Mouse (Mus musculus) midbrain, embryonic 11.5 days (tissue): ENCODE results near the gene Agtpbp1. TPM values are rescaled to one million over a fixed set of nuclear protein-coding genes. Genes with fewer than 3 reads are reported as not detected.
"Not testable (repeated sequence)": the region's sequence is repeated elsewhere in the genome, so short reads cannot be mapped to it uniquely, and the experiment has no call there.

Experiments used
- ATAC-seq: fragments of 200-750 bp; cut with Nextera tagmentation; 2 replicates; pipeline ENCODE4 v1.8.0; 2017; ENCODE audit warnings: moderate TSS enrichment, moderate library complexity; ENCODE audit not compliant: low FRiP score
- DNase-seq: peaks from one replicate; pipeline ENCODE4 v3.0.0; 2015; ENCODE audit warnings: low spot score; ENCODE audit errors: missing footprints
- H3K27ac ChIP-seq: fragments of 300-500 bp; sonication (generic); 2 replicates; pipeline ENCODE4 v1.5.1; 2014; ENCODE audit warnings: low read depth, low read length
- H3K27me3 ChIP-seq: fragments of 300-500 bp; sonication (generic); 2 replicates; pipeline ENCODE4 v1.6.1; 2014; ENCODE audit warnings: mild to moderate bottlenecking, low read length, moderate library complexity, mixed read lengths; ENCODE audit not compliant: control insufficient read depth, insufficient read depth
- H3K36me3 ChIP-seq: fragments of 300-500 bp; sonication (generic); 2 replicates; pipeline ENCODE4 v1.6.1; 2014; ENCODE audit warnings: mild to moderate bottlenecking, low read length, moderate library complexity, mixed read lengths; ENCODE audit not compliant: control insufficient read depth, insufficient read depth
- H3K4me1 ChIP-seq: fragments of 300-500 bp; sonication (generic); 2 replicates; pipeline ENCODE4 v1.6.1; 2014; ENCODE audit warnings: low read length; ENCODE audit not compliant: control insufficient read depth, insufficient read depth
- H3K4me2 ChIP-seq: fragments of 300-500 bp; sonication (generic); 2 replicates; pipeline ENCODE4 v1.6.1; 2014; ENCODE audit warnings: mild to moderate bottlenecking, moderate library complexity
- H3K4me3 ChIP-seq: fragments of 300-500 bp; sonication (generic); 2 replicates; pipeline ENCODE4 v1.5.1; 2014; ENCODE audit warnings: low read depth, low read length
- H3K9ac ChIP-seq: fragments of 300-500 bp; sonication (generic); 2 replicates; pipeline ENCODE4 v1.6.1; 2014; ENCODE audit warnings: low read length
- H3K9me3 ChIP-seq: fragments of 300-500 bp; sonication (generic); 2 replicates; pipeline ENCODE4 v1.6.1; 2016; ENCODE audit warnings: low read length; ENCODE audit not compliant: control insufficient read depth
- whole genome bisulfite sequencing: fragments of 180-500 bp; shearing (Covaris S2); extraction: QIAGEN DNeasy Blood & Tissue Kit; methylation state at CpG from one replicate; pipeline ENCODE4 v1.1.7; 2014; 5-methylcytosine and 5-hydroxymethylcytosine counted together
- polyA plus RNA-seq: library from polyadenylated mRNA; unstranded; fragments of >200 nt; fragmentation: Nextera tagmentation; extraction: Ambion mirVana; gene quantifications from 2 replicates; pipeline ENCODE4 v1.2.1, GENCODE M21; 2014

Gene Agtpbp1
- polyA plus RNA-seq, 1 experiment from 2014 or later, result 22.9 TPM

DNA sequence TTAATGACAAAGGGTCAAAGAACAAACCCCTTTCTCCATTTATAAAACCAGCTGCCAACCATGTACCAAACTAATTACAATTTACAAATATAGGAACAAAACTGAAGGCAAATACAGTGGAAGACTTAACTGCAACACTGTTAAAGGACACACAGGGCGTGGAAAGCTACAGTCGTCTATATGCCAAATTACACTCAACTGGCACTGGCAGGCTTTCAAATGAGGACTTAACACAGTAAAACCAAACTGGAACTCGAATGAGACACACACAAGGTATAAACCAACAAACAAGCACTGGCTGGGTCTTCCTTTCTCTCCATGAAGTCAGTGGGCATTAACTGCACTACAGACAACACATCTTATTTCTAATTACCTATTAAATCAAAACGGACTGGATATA, 94.3 kb downstream of the Agtpbp1 start:
- 77% methylated on average over 4 of the region's 4 CpGs for WGBS
- H3K27me3 ChIP-seq, result no peaks in the 10 kb centered on the region
- no peak overlapping the region for H3K9ac ChIP-seq
- H3K9me3 ChIP-seq, result no peaks in the 10 kb centered on the region
- H3K4me3 ChIP-seq, result no peak overlapping the region
- no peak for ATAC-seq
- 0 out of 2 replicates have a peak, but pooled peaks cover 3% of the 10 kb centered on the region for H3K36me3 ChIP-seq
- no peak overlapping the region for H3K4me2 ChIP-seq
- no peaks in the 10 kb centered on the region for H3K4me1 ChIP-seq
- no peak for DNase-seq
- no peak overlapping the region for H3K27ac ChIP-seq

DNA sequence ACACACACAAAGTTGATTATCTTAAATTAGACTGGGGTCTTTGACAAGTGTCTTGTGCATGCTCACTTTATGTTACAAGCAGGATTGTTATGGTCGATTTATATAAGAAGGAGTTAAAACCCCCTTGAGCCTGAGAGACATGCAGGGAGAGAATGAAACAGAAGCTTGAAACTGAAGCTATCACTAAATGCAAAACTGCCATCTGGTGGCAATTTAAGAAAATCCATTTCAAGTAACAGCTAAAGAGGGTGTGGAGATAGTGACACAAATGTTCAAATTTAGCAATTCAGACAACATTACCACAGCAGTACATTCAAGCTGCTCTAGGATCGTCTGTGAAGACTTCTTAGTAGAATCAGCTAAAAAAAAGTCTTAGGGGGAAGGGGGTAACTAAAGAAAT, 95.9 kb downstream of the Agtpbp1 start:
- H3K27ac ChIP-seq, result no peak overlapping the region
- no peaks in the 10 kb centered on the region; the same call in 1 of the 2 replicates for H3K36me3 ChIP-seq
- H3K4me1 ChIP-seq, result no peaks in the 10 kb centered on the region
- H3K9ac ChIP-seq, result no peak overlapping the region
- peak; percentile 80 for DNase-seq
- no peaks in the 10 kb centered on the region for H3K27me3 ChIP-seq
- H3K4me2 ChIP-seq, result no peak overlapping the region
- no peak overlapping the region for H3K4me3 ChIP-seq
- ATAC-seq, result no peak
- no peaks in the 10 kb centered on the region for H3K9me3 ChIP-seq
- WGBS, result 61% methylated on average over 2 of the region's 2 CpGs

GRCm38 (mm10) chr13:59487287-59487686, 97.7 kb downstream of the Agtpbp1 start:
- Histone ChIP-seq H3K9me3 (no peaks in the 10 kb centered on the region), H3K4me1 (no peaks in the 10 kb centered on the region), H3K4me2 (no peak overlapping the region), H3K36me3 (no peaks in the 10 kb centered on the region; the same call in 1 of the 2 replicates), H3K27me3 (no peaks in the 10 kb centered on the region), H3K9ac (no peak overlapping the region), H3K27ac (no peak overlapping the region), H3K4me3 (no peak overlapping the region)
- DNase-seq (peak; percentile 45), ATAC-seq (no peak)
- 94% methylated on average over 8 of the region's 8 CpGs for WGBS

DNA sequence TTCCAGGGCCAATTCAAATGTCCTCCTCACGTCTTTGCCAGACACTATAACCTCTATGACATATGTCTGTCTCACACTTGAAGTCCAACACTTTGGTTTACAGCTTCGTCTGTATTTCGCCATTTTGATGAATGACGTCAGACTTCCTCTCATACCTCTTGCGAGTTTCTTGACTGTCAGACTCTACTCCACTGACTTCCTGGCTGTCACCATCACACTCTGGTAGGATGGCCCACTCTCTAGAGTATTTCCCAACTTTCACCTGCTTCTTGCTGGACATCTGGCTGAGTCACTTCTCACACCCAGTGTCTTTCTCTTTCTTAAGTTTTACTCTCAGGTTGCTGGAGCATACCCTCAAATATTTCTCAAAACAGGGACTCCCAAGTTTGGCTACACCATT, 98.8 kb downstream of the Agtpbp1 start:
- no peaks in the 10 kb centered on the region for H3K9me3 ChIP-seq
- no peak overlapping the region for H3K4me3 ChIP-seq
- H3K27ac ChIP-seq, result no peak overlapping the region
- H3K36me3 ChIP-seq, result no peaks in the 10 kb centered on the region; the same call in 1 of the 2 replicates
- no peak overlapping the region for H3K9ac ChIP-seq
- H3K27me3 ChIP-seq, result no peaks in the 10 kb centered on the region
- ATAC-seq (no peak), DNase-seq (no peak)
- H3K4me2 ChIP-seq, result no peak overlapping the region
- no peaks in the 10 kb centered on the region for H3K4me1 ChIP-seq
- 96% methylated on average over 5 of the region's 5 CpGs for WGBS

- peak; percentile 54 for DNase-seq
- no peaks in the 10 kb centered on the region; the same call in 1 of the 2 replicates for H3K36me3 ChIP-seq
- 87% methylated on average over 7 of the region's 7 CpGs for WGBS
- H3K4me1 ChIP-seq, result no peaks in the 10 kb centered on the region
- no peak for ATAC-seq
- H3K4me3 ChIP-seq, result no peak overlapping the region
- no peak overlapping the region for H3K9ac ChIP-seq
- H3K27me3 ChIP-seq, result no peaks in the 10 kb centered on the region
- H3K9me3 ChIP-seq, result no peaks in the 10 kb centered on the region
- no peak overlapping the region for H3K27ac ChIP-seq
- H3K4me2 ChIP-seq, result no peak overlapping the region
These were observed 99.6 kb downstream of the Agtpbp1 start for GRCm38 (mm10) chr13:59485456-59485855.

GRCm38 (mm10) chr13:59481484-59481855, 103.6 kb downstream of the Agtpbp1 start:
- H3K27me3 ChIP-seq, result no peaks in the 10 kb centered on the region
- 88% methylated on average over 4 of the region's 4 CpGs for WGBS
- no peak for ATAC-seq

DNA sequence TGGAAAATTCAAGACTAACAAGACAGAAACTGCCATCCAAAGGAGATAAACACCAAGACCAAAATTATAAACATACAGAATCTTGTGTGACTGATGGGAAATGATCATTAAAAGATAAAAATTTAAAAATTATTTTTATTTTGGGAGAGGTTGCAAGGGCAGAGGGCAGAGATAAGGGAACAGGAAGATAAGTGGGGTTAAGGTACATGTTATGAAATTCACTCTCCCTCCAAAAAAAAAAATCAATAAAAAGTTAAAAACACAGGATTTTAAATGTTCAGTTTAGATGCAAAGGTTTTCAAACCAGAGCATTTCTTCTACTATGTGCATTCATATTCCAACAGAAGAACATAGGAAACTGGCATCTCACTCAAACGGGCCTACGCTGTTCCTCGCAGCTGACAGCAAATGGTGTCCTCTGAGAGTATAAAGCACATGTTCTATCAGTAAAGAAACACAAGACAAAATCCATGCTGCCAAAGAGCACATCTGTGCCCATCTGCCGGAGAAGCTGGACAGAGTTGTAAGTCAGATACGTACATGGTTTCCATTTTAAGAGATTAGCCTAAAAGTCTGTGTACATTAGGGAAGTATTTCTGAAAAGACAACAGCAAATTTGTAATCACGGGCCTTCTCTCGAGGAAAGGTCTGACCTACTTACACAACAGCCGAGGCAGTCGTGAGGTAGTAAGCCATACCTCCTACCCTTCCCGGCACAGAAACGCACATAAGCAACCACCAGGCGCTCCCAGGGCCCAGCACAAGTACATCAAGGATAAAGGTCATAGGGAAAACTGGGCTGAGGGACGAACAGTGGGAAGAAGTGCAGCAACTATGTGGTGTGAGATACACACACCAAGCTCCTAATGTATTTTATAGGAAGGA, 104.2 kb downstream of the Agtpbp1 start:
- no peak overlapping the region for H3K4me3 ChIP-seq
- no peaks in the 10 kb centered on the region for H3K9me3 ChIP-seq
- no peak overlapping the region for H3K9ac ChIP-seq
- ATAC-seq, result no peak
- H3K4me1 ChIP-seq, result no peaks in the 10 kb centered on the region
- peak; percentile 64 for DNase-seq
- H3K36me3 ChIP-seq, result no peaks in the 10 kb centered on the region; the same call in 1 of the 2 replicates
- WGBS, result 92% methylated on average over 13 of the region's 13 CpGs
- no peaks in the 10 kb centered on the region for H3K27me3 ChIP-seq
- no peak overlapping the region for H3K27ac ChIP-seq
- H3K4me2 ChIP-seq, result no peak overlapping the region

More at GRCm38 (mm10) chr13:59481484-59481855, 103.6 kb downstream of the Agtpbp1 start:
- DNase-seq, result peak; percentile 53
- no peaks in the 10 kb centered on the region for H3K4me1 ChIP-seq
- no peaks in the 10 kb centered on the region; the same call in 1 of the 2 replicates for H3K36me3 ChIP-seq
- no peak overlapping the region for H3K4me3 ChIP-seq
- H3K9me3 ChIP-seq, result no peaks in the 10 kb centered on the region
- H3K27ac ChIP-seq, result no peak overlapping the region
- H3K9ac ChIP-seq, result no peak overlapping the region
- H3K4me2 ChIP-seq, result no peak overlapping the region

DNA sequence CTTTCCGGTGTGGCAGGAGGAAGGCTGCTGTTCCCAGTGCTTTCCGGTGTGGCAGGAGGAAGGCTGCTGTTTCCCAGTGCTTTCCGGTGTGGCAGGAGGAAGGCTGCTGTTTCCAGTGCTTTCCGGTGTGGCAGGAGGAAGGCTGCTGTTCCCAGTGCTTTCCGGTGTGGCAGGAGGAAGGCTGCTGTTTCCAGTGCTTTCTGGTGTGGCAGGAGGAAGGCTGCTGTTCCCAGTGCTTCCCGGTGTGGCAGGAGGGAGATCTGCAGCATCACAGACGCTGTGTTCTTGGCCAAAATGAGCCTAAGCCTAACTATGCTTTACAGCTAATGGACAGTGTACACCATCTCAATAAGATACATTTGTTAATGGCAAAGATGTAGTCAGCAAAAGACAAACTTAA, 107.1 kb downstream of the Agtpbp1 start:
- H3K4me1 ChIP-seq, H3K27me3 ChIP-seq, H3K27ac ChIP-seq, H3K9me3 ChIP-seq, H3K36me3 ChIP-seq, H3K9ac ChIP-seq, DNase-seq, H3K4me2 ChIP-seq, H3K4me3 ChIP-seq, ATAC-seq: not testable (repeated sequence)
- 92% methylated on average over 6 of the region's 7 CpGs for WGBS

GRCm38 (mm10) chr13:59477451-59477850, 107.6 kb downstream of the Agtpbp1 start:
- H3K27ac ChIP-seq, result no peak overlapping the region
- no peaks in the 10 kb centered on the region for H3K27me3 ChIP-seq
- no peak for DNase-seq
- H3K9me3 ChIP-seq, result no peaks in the 10 kb centered on the region
- H3K9ac ChIP-seq, result no peak overlapping the region
- H3K36me3 ChIP-seq, result no peaks in the 10 kb centered on the region
- 92% methylated on average over 14 of the region's 14 CpGs for WGBS
- H3K4me1 ChIP-seq, result no peaks in the 10 kb centered on the region
- ATAC-seq, result no peak
- H3K4me3 ChIP-seq, result no peak overlapping the region
- H3K4me2 ChIP-seq, result no peak overlapping the region
